Mouse (Mus musculus) kidney, adult 2 months (tissue): ENCODE measurements around the gene Tcf19.

Experiments used
- CTCF ChIP-seq: fragments of 200-500 bp; conservative IDR thresholded peaks from 2 replicates; pipeline ENCODE4 v1.5.1; 2011; ENCODE audit warnings: low read depth, mild to moderate bottlenecking, control low read depth, low read length, moderate library complexity, mixed read lengths; ENCODE audit not compliant: insufficient read depth, insufficient read length
- POLR2A ChIP-seq: fragments of 200-500 bp; IDR thresholded peaks from one replicate; pipeline ENCODE4 v1.6.1; 2011; ENCODE audit warnings: low read depth, low read length, control low read depth

- no peak for TF ChIP-seq POLR2A
- TF ChIP-seq CTCF, result no peak
Observed at GRCm38 (mm10) chr17:35532901-35533300, 16.3 kb upstream of the Tcf19 start, which contains the start of gene Psors1c2.
